Mouse (Mus musculus): Measurements from ENCODE around the gene Rnf187. TPM values are rescaled to one million over a fixed set of nuclear protein-coding genes. Genes with fewer than 3 reads are reported as not detected.

Rnf187 gene
- polyA plus RNA-seq, 1 experiment from 2014 or later, result 113 TPM

DNA sequence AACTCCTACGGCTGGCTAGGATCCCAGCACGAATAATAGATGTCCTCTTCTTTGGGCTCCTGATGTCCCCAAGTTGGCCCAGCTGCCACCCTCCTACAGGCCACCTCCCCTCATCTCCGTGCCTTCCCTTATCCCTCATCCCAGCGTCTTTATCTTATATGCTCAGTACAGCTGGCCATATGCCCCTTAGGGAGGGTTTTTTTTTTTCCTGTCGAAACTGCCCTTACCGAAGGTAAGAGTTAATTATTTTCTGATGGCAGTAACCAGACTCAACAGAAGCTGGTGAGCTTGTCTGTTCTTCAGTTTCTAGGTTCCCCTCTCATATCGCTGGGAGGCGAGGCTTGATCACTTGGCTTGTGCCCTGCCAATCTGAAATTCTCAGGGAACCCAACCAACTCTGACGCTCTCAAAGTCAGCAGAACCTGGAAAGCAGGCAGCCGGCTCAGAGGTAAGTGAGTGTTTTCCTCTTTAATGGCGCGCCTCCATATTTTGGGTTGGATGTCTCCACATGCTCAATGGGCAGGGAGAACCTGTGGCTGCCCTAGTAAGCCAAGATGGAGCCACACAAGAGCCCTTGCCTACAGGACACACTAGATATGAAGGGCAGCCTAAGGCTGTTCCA, 20.9 kb downstream of the Rnf187 start, which contains the start of gene Btnl10:
Btnl10 (plus strand) TSS at position 164 of the 622 bp plus-strand sequence.
- Histone ChIP-seq H3K4me3 (replicated peaks; ENCODE audit: low read length) (no peak within 1 kb of the TSS), H3K9ac (ENCODE audit: low read length) (no peak within 1 kb of the TSS), H3K36me3 (ENCODE audit: control insufficient read depth, insufficient read depth, low read length) (no peaks in the 10 kb centered on the region), H3K27me3 (ENCODE audit: control insufficient read depth, insufficient read depth, low read length) (no peaks in the 10 kb centered on the region), H3K4me1 (ENCODE audit: control insufficient read depth, insufficient read depth, low read length) (no peaks in the 10 kb centered on the region; the same call in 1 of the 2 replicates), H3K27ac (ENCODE audit: low read length) (no peak within 1 kb of the TSS), H3K4me2 (ENCODE audit: low read depth, low read length) (no peak within 1 kb of the TSS), H3K9me3 (replicated peaks; ENCODE audit: control insufficient read depth, low read length) (no peaks in the 10 kb centered on the region)
- 80% methylated on average over 12 of the region's 12 CpGs for WGBS
- ATAC-seq (ENCODE audit: insufficient read depth, low FRiP score), result no peak

DNA sequence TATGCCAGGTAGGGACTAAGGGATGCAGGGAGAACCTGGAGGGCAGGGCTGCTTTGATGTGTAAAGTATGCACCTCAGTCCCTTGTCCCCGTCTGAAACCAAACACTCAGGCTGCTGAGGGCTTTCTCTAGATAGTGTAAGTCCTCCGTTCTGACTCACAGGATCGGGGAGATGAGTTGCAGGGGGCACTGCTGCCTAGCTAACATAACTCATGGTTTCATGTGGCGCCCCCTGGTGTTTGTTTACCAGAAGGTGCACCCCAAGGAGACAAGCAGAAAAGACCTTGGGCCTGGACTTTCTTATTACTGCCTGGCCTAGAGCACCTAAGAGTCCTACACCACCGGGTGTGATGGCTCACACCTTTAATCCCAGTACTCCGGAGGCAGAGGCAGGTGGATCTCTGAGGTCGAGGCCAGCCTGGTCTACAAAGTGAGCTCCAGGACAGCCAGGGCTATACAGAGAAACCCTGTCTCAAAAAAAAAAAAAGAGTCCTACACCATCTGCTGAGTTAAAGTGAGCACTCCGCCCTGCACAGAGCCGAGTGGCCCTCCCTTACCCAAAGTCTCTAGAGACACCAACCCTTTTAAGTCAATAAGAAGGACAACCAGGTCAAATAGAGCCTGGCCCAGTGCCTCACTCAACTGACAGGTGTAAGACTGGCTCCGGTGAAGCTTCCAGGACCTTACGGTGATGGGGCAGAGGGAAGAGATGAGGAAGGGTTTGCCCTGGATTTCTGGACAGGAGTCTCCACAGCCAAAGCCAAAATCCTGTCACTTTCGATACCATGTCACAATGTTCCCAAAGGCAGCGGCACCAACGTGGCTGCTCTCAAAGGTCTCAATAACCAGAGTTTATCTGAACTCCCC, 21.6 kb downstream of the Rnf187 start:
- Histone ChIP-seq H3K36me3 (ENCODE audit: control insufficient read depth, insufficient read depth, low read length) (no peaks in the 10 kb centered on the region), H3K9ac (ENCODE audit: low read length) (no peak overlapping the region), H3K9me3 (replicated peaks; ENCODE audit: control insufficient read depth, low read length) (no peaks in the 10 kb centered on the region), H3K4me1 (ENCODE audit: control insufficient read depth, insufficient read depth, low read length) (no peaks in the 10 kb centered on the region; the same call in 1 of the 2 replicates), H3K4me2 (ENCODE audit: low read depth, low read length) (no peak overlapping the region), H3K27ac (ENCODE audit: low read length) (no peak overlapping the region), H3K4me3 (replicated peaks; ENCODE audit: low read length) (no peak overlapping the region), H3K27me3 (ENCODE audit: control insufficient read depth, insufficient read depth, low read length) (no peaks in the 10 kb centered on the region)
- ATAC-seq (ENCODE audit: insufficient read depth, low FRiP score), result no peak
- WGBS, result 49% methylated on average over 14 of the region's 14 CpGs

DNA sequence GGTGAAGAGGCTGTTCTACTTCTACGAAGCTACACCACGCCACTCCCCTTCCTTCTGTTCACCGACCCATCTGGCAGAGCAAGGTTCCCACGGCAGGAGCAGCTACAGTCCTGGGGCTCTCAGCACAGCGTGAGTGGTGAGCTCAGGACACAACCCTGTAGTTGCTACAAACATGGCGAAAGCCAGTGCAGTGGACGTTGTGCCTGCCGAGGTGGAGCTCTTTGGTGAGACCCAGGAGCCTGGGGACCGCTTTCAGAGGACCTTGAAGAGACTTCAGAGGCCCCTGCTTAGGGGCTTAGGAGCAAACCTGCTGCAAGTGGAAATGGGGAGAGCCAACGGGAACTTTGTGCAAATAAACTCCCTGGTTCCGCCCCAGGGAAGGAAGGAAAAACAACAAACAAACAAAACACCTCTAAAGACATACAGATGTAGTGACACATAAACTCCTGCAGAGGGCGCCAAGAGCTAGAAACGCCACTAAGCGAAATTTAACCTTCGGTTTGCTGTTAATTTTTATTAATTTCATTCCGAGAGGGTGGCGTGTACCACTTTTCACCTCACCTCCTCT, 24.2 kb downstream of the Rnf187 start:
- 0 out of 2 replicates have a peak, but pooled peaks have one; percentile 30 for ATAC-seq (ENCODE audit: insufficient read depth, low FRiP score)
- Histone ChIP-seq H3K36me3 (ENCODE audit: control insufficient read depth, insufficient read depth, low read length) (no peaks in the 10 kb centered on the region), H3K4me1 (ENCODE audit: control insufficient read depth, insufficient read depth, low read length) (no peaks in the 10 kb centered on the region; the same call in 1 of the 2 replicates), H3K4me3 (replicated peaks; ENCODE audit: low read length) (peak overlapping the region; percentile 41), H3K9ac (ENCODE audit: low read length) (peak overlapping the region; percentile 49), H3K4me2 (ENCODE audit: low read depth, low read length) (peak overlapping the region; percentile 67), H3K27me3 (ENCODE audit: control insufficient read depth, insufficient read depth, low read length) (no peaks in the 10 kb centered on the region), H3K27ac (ENCODE audit: low read length) (no peak overlapping the region), H3K9me3 (replicated peaks; ENCODE audit: control insufficient read depth, low read length) (no peaks in the 10 kb centered on the region)
- WGBS, result 11% methylated on average over 17 of the region's 17 CpGs

DNA sequence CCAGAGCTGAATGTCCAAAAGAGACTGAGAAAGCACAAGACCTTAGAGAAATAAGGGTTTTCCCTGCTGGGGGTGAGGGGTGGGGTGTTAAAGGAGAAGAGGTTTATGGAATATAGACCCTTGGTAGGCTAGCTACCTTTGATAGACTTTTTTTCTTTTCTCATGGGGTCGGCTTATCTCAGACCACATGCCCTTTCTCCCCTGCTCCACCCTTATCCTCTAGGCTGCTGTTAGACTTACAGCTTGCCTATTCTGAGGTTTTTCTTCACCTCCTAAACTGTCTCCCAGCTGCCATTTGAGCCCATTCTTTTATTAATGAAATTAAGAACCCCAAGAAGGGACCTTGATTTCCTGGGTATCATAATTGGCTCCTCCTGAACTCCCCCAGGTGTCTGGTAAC, 24.9 kb downstream of the Rnf187 start:
- no peaks in the 10 kb centered on the region for H3K27me3 ChIP-seq (ENCODE audit: control insufficient read depth, insufficient read depth, low read length)
- H3K4me1 ChIP-seq (ENCODE audit: control insufficient read depth, insufficient read depth, low read length), result no peaks in the 10 kb centered on the region; the same call in 1 of the 2 replicates
- no peak overlapping the region for H3K4me3 ChIP-seq (replicated peaks; ENCODE audit: low read length)
- H3K27ac ChIP-seq (ENCODE audit: low read length), result no peak overlapping the region
- WGBS, result 64% methylated on average over 1 of the region's 1 CpGs
- no peak for ATAC-seq (ENCODE audit: insufficient read depth, low FRiP score)
- no peak overlapping the region for H3K9ac ChIP-seq (ENCODE audit: low read length)
- H3K9me3 ChIP-seq (replicated peaks; ENCODE audit: control insufficient read depth, low read length), result no peaks in the 10 kb centered on the region
- H3K36me3 ChIP-seq (ENCODE audit: control insufficient read depth, insufficient read depth, low read length), result no peaks in the 10 kb centered on the region
- H3K4me2 ChIP-seq (ENCODE audit: low read depth, low read length), result no peak overlapping the region; the same call in 1 of the 2 replicates

DNA sequence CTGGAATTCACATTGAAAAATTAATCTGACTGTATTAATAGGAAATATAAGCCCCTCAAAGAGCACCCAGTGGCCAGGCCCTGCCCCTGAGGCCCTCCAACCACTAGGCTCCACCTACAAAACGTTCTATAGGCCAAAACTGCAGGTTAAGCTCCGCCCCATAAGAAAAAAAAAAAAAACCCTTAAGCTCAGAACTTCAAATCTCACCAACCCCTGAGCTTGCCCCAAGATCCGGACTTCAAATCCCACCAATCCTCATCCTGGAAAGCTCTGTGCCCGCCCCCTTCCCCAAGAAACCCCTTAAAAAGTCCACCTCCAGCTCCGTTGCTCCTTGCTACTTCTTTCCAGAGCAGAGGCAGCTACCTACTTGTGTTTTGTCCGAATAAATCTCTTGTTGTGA, 33.9 kb downstream of the Rnf187 start:
- Histone ChIP-seq H3K4me1 (ENCODE audit: control insufficient read depth, insufficient read depth, low read length) (peaks cover 7% of the 10 kb centered on the region), H3K4me3 (replicated peaks; ENCODE audit: low read length) (no peak overlapping the region), H3K27ac (ENCODE audit: low read length) (no peak overlapping the region), H3K9ac (ENCODE audit: low read length) (no peak overlapping the region), H3K4me2 (ENCODE audit: low read depth, low read length) (no peak overlapping the region), H3K9me3 (replicated peaks; ENCODE audit: control insufficient read depth, low read length) (no peaks in the 10 kb centered on the region), H3K36me3 (ENCODE audit: control insufficient read depth, insufficient read depth, low read length) (no peaks in the 10 kb centered on the region), H3K27me3 (ENCODE audit: control insufficient read depth, insufficient read depth, low read length) (no peaks in the 10 kb centered on the region)
- ATAC-seq (ENCODE audit: insufficient read depth, low FRiP score), result no peak
- WGBS, result 45% methylated on average over 6 of the region's 6 CpGs

DNA sequence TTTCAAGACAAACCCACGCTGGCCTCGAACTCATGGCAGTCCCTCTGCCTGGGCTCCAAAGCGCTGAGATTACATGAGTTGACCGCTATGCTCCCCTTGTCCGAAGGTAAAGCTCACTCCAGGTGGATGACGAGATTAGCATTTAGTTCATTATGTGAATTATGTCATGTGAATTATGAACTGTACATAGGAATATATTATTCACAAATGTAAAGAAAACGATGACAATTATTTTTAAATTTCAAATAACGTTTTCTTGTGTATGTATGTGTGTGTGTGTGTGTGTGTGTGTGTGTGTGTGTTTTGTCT, 34.4 kb downstream of the Rnf187 start:
- peak overlapping the region; percentile 54; the same call in 1 of the 2 replicates for H3K27ac ChIP-seq (ENCODE audit: low read length)
- peak overlapping the region; percentile 85 for H3K9ac ChIP-seq (ENCODE audit: low read length)
- under 1% methylated on average over 8 of the region's 8 CpGs for WGBS
- H3K4me3 ChIP-seq (replicated peaks; ENCODE audit: low read length), result peak overlapping the region; percentile 67
- peaks cover 7% of the 10 kb centered on the region for H3K4me1 ChIP-seq (ENCODE audit: control insufficient read depth, insufficient read depth, low read length)
- ATAC-seq (ENCODE audit: insufficient read depth, low FRiP score), result peak; percentile 15; the same call in 1 of the 2 replicates
- H3K27me3 ChIP-seq (ENCODE audit: control insufficient read depth, insufficient read depth, low read length), result no peaks in the 10 kb centered on the region
- peak overlapping the region; percentile 88 for H3K4me2 ChIP-seq (ENCODE audit: low read depth, low read length)
- H3K9me3 ChIP-seq (replicated peaks; ENCODE audit: control insufficient read depth, low read length), result no peaks in the 10 kb centered on the region
- no peaks in the 10 kb centered on the region for H3K36me3 ChIP-seq (ENCODE audit: control insufficient read depth, insufficient read depth, low read length)

DNA sequence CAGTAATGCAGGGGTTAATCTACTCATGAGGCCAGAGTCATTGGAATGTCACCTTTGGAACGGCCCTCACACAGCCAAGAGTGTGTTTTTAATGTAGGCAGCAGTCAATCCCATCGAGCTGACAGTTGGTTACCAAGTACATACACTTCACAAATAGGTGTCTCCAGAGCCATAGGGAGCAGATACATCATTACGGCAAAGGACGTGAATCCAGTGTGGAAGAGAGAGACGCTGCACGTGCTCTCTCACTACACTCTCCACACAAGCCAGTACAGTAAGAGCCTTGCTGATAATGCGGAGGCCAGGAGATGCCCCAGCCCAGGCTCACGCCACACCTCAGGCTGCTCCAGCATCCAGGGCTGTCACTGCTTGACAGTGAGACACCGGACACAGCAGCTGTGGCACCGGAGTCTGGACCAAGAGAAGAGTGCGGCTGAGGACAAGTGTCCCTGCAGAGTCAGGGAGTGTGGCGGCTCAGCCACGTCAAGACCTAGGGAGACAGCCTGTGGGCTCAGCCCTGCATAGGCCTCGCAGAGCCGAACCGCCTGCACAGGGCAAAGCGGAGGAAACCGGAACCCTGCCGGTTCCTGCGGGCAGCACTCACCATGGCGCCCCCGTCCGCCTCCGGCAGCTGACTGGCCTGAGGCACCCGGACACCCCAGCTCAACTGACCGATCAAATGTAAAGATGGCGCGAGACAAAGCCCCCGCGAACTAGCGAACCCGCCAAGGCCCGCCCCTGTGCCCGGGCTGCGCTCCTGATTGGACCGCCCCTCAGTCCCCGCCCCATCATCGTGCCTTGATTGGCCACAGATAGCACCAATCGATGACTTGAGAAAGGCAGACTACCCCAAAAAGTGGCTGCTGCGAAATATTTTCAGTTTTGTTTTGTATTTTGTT, 35.0 kb downstream of the Rnf187 start, which contains the start of gene Zfp39:
Zfp39 (minus strand) TSS at position 715 of the 899 bp plus-strand sequence.
- H3K27me3 ChIP-seq (ENCODE audit: control insufficient read depth, insufficient read depth, low read length), result no peaks in the 10 kb centered on the region
- H3K36me3 ChIP-seq (ENCODE audit: control insufficient read depth, insufficient read depth, low read length), result no peaks in the 10 kb centered on the region
- H3K4me3 ChIP-seq (replicated peaks; ENCODE audit: low read length), result peak within 1 kb of the TSS; percentile 67
- H3K4me1 ChIP-seq (ENCODE audit: control insufficient read depth, insufficient read depth, low read length), result peaks cover 7% of the 10 kb centered on the region
- peak within 1 kb of the TSS; percentile 85 for H3K9ac ChIP-seq (ENCODE audit: low read length)
- peak within 1 kb of the TSS; percentile 90 for H3K27ac ChIP-seq (ENCODE audit: low read length)
- H3K4me2 ChIP-seq (ENCODE audit: low read depth, low read length), result peak within 1 kb of the TSS; percentile 88
- peak; percentile 97 for ATAC-seq (ENCODE audit: insufficient read depth, low FRiP score)
- H3K9me3 ChIP-seq (replicated peaks; ENCODE audit: control insufficient read depth, low read length), result no peaks in the 10 kb centered on the region
- WGBS, result under 1% methylated on average over 40 of the region's 40 CpGs

DNA sequence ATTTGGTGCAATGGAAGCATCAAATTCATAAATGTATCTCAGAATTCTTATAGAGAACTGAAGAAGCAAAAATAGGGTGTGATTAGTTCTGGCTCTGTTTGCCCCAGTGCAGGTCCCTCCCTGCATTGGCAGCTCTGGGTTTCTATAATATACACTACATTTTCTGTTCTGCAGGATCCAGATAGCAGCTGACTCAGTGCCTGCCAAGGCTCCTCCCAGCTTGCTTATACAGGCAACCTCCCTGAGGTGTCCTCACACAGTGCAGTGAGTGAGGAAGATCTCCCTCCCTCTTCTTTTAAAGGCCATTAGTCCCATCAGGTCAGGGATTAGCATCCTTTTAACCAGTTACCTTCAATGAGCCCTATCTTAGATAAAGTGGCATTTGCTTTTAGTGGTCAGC, 37.6 kb downstream of the Rnf187 start:
- no peak for ATAC-seq (ENCODE audit: insufficient read depth, low FRiP score)
- Histone ChIP-seq H3K36me3 (ENCODE audit: control insufficient read depth, insufficient read depth, low read length) (no peaks in the 10 kb centered on the region), H3K27me3 (ENCODE audit: control insufficient read depth, insufficient read depth, low read length) (no peaks in the 10 kb centered on the region), H3K4me2 (ENCODE audit: low read depth, low read length) (no peak overlapping the region), H3K9ac (ENCODE audit: low read length) (no peak overlapping the region), H3K4me1 (ENCODE audit: control insufficient read depth, insufficient read depth, low read length) (peaks cover 7% of the 10 kb centered on the region), H3K27ac (ENCODE audit: low read length) (no peak overlapping the region), H3K9me3 (replicated peaks; ENCODE audit: control insufficient read depth, low read length) (no peaks in the 10 kb centered on the region), H3K4me3 (replicated peaks; ENCODE audit: low read length) (no peak overlapping the region)
